Mouse (Mus musculus): ENCODE results near the gene Mgat4b.

- TF ChIP-seq POLR2A (IDR thresholded peaks at IDR 0.05; ENCODE audit: insufficient read depth, low read depth, low read length) (no peak), CTCF (IDR thresholded peaks at IDR 0.05; ENCODE audit: insufficient read depth, low read depth, low read length) (no peak)
Measured at GRCm38 (mm10) chr11:50225611-50226378, 15.1 kb downstream of the Mgat4b start.

Measured in olfactory bulb, adult 2 months (tissue).